Mouse (Mus musculus): ENCODE results near the gene Gm49601.

DNA sequence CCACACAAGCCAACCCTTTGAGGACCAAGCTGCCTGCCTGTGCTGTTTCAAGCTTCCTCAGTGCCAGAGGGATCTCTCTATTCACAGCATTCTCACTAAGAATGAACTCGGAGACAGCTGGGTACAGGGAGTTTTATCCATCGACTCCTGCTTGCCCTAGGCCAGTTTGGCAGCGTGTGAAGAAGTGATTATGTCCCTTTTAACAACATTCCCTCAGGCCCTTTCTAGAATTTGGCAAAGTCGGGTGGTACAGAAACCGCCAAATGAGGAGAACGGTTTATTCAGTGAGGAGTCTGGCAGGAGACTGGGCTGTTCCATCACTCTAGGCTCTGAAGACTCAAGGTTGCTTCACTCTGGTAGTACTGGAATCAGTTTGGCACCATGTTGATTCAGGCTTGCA is 6.0 kb downstream of the Gm49601 start:
- TF ChIP-seq CTCF (IDR thresholded peaks at IDR 0.05; ENCODE audit: low read depth) = no peak
- TF ChIP-seq EP300 (optimal IDR thresholded peaks at IDR 0.05) = no peak
